Mouse (Mus musculus) embryonic facial prominence, embryonic 14.5 days (tissue): ENCODE measurements around the gene Cartpt. TPM values are rescaled to one million over a fixed set of nuclear protein-coding genes. Genes with fewer than 3 reads are reported as not detected.

ENCODE experiments used
- ATAC-seq: fragments of 200-750 bp; cut with Nextera tagmentation; 2 replicates; pipeline ENCODE4 v1.8.0; 2017; ENCODE audit warnings: low read depth, moderate number of reproducible peaks, moderate TSS enrichment
- DNase-seq: peaks from one replicate; pipeline ENCODE4 v3.0.0-alpha.2; 2015; ENCODE audit warnings: low spot score
- H3K27ac ChIP-seq: fragments of 300-500 bp; sonication (generic); replicated peaks from 2 replicates; pipeline ENCODE4 v1.5.1; 2014; ENCODE audit warnings: low read depth, mild to moderate bottlenecking, low read length, moderate library complexity
- H3K27me3 ChIP-seq: fragments of 300-500 bp; sonication (generic); replicated peaks from 2 replicates; pipeline ENCODE4 v1.6.1; 2014; ENCODE audit warnings: low read length; ENCODE audit not compliant: control insufficient read depth, insufficient read depth
- H3K36me3 ChIP-seq: fragments of 300-500 bp; sonication (generic); 2 replicates; pipeline ENCODE4 v1.6.1; 2014; ENCODE audit warnings: low read length, mixed read lengths; ENCODE audit not compliant: control insufficient read depth, insufficient read depth
- H3K4me1 ChIP-seq: fragments of 300-500 bp; sonication (generic); 2 replicates; pipeline ENCODE4 v1.6.1; 2014; ENCODE audit warnings: antibody characterized with exemption, low read length; ENCODE audit not compliant: control insufficient read depth, insufficient read depth
- H3K4me2 ChIP-seq: fragments of 300-500 bp; sonication (generic); 2 replicates; pipeline ENCODE4 v1.6.1; 2014; ENCODE audit warnings: low read depth, mild to moderate bottlenecking, low read length, moderate library complexity, mixed read lengths
- H3K4me3 ChIP-seq: fragments of 300-500 bp; sonication (generic); 2 replicates; pipeline ENCODE4 v1.5.1; 2014; ENCODE audit warnings: low read depth, mild to moderate bottlenecking, low read length
- H3K9ac ChIP-seq: fragments of 300-500 bp; sonication (generic); 2 replicates; pipeline ENCODE4 v1.6.1; 2014; ENCODE audit warnings: low read depth, mild to moderate bottlenecking, low read length, moderate library complexity, mixed read lengths
- H3K9me3 ChIP-seq: fragments of 300-500 bp; sonication (generic); 2 replicates; pipeline ENCODE4 v1.6.1; 2016; ENCODE audit warnings: low read length; ENCODE audit not compliant: control insufficient read depth
- WGBS: fragments of 180-500 bp; shearing (Covaris S2); extraction: QIAGEN DNeasy Blood & Tissue Kit; methylation state at CpG from one replicate; pipeline ENCODE4 v1.1.7; 2014; 5-methylcytosine and 5-hydroxymethylcytosine counted together
- polyA plus RNA-seq: library from polyadenylated mRNA; unstranded; fragments of >200 nt; fragmentation: Nextera tagmentation; extraction: Ambion mirVana; gene quantifications from 2 replicates; pipeline ENCODE4 v1.2.1, GENCODE M21; 2014

Gene Cartpt
- polyA plus RNA-seq, 1 experiment from 2014 or later = 3.1 TPM

GRCm38 (mm10) chr13:99872059-99872458 lies 28.8 kb downstream of the Cartpt start:
- Histone ChIP-seq H3K4me1 (no peaks in the 10 kb centered on the region), H3K4me2 (no peak overlapping the region), H3K27ac (no peak overlapping the region), H3K36me3 (no peaks in the 10 kb centered on the region), H3K27me3 (no peaks in the 10 kb centered on the region), H3K4me3 (no peak overlapping the region), H3K9me3 (0 out of 2 replicates have a peak, but pooled peaks cover 3% of the 10 kb centered on the region), H3K9ac (no peak overlapping the region)
- DNase-seq (no peak), ATAC-seq (no peak)
- 65% methylated on average over 1 of the region's 1 CpGs for WGBS

GRCm38 (mm10) chr13:99868438-99868837 lies 32.5 kb downstream of the Cartpt start:
- Histone ChIP-seq H3K9ac (no peak overlapping the region), H3K4me2 (no peak overlapping the region), H3K4me3 (no peak overlapping the region), H3K36me3 (no peaks in the 10 kb centered on the region), H3K27me3 (no peaks in the 10 kb centered on the region), H3K27ac (no peak overlapping the region), H3K9me3 (0 out of 2 replicates have a peak, but pooled peaks cover 3% of the 10 kb centered on the region), H3K4me1 (no peaks in the 10 kb centered on the region)
- no peak for ATAC-seq
- 87% methylated on average over 6 of the region's 6 CpGs for WGBS
- DNase-seq = no peak

GRCm38 (mm10) chr13:99864331-99864730 lies 36.6 kb downstream of the Cartpt start:
- Histone ChIP-seq H3K4me1 (no peaks in the 10 kb centered on the region), H3K36me3 (no peaks in the 10 kb centered on the region), H3K4me2 (no peak overlapping the region), H3K9me3 (0 out of 2 replicates have a peak, but pooled peaks cover 9% of the 10 kb centered on the region), H3K27ac (no peak overlapping the region), H3K9ac (no peak overlapping the region), H3K27me3 (no peaks in the 10 kb centered on the region), H3K4me3 (no peak overlapping the region)
- no peak for ATAC-seq
- WGBS = 86% methylated on average over 5 of the region's 5 CpGs
- no peak for DNase-seq

GRCm38 (mm10) chr13:99860670-99861069 lies 40.2 kb downstream of the Cartpt start:
- no peak for ATAC-seq
- H3K36me3 ChIP-seq = no peaks in the 10 kb centered on the region
- no peak overlapping the region for H3K4me3 ChIP-seq
- no peaks in the 10 kb centered on the region for H3K27me3 ChIP-seq
- no peak overlapping the region for H3K4me2 ChIP-seq
- no peaks in the 10 kb centered on the region for H3K4me1 ChIP-seq
- H3K9ac ChIP-seq = no peak overlapping the region
- H3K9me3 ChIP-seq = 0 out of 2 replicates have a peak, but pooled peaks cover 7% of the 10 kb centered on the region
- no peak overlapping the region for H3K27ac ChIP-seq
- DNase-seq = no peak
- WGBS = 88% methylated on average over 3 of the region's 3 CpGs

- no peaks in the 10 kb centered on the region for H3K4me1 ChIP-seq
- peak; percentile 54 for DNase-seq
- no peak overlapping the region for H3K4me3 ChIP-seq
- 6% methylated on average over 1 of the region's 1 CpGs for WGBS
- no peak overlapping the region for H3K4me2 ChIP-seq
- H3K27me3 ChIP-seq = no peaks in the 10 kb centered on the region
- H3K27ac ChIP-seq = no peak overlapping the region
- H3K9me3 ChIP-seq = 0 out of 2 replicates have a peak, but pooled peaks cover 7% of the 10 kb centered on the region
- H3K36me3 ChIP-seq = no peaks in the 10 kb centered on the region
- no peak overlapping the region for H3K9ac ChIP-seq
- no peak for ATAC-seq
These were observed 41.8 kb downstream of the Cartpt start for GRCm38 (mm10) chr13:99859082-99859481.

- ATAC-seq (no peak), DNase-seq (peak; percentile 32)
- no peak overlapping the region for H3K27ac ChIP-seq
- H3K9ac ChIP-seq = no peak overlapping the region
- H3K27me3 ChIP-seq = no peaks in the 10 kb centered on the region
- H3K9me3 ChIP-seq = 0 out of 2 replicates have a peak, but pooled peaks cover 7% of the 10 kb centered on the region
- H3K4me3 ChIP-seq = no peak overlapping the region
- WGBS = 59% methylated on average over 2 of the region's 2 CpGs
- no peaks in the 10 kb centered on the region for H3K4me1 ChIP-seq
- no peak overlapping the region for H3K4me2 ChIP-seq
- H3K36me3 ChIP-seq = no peaks in the 10 kb centered on the region
These were observed 43.0 kb downstream of the Cartpt start for GRCm38 (mm10) chr13:99857879-99858278.

GRCm38 (mm10) chr13:99857336-99857735 lies 43.6 kb downstream of the Cartpt start:
- H3K9ac ChIP-seq = no peak overlapping the region
- whole genome bisulfite sequencing = 86% methylated on average over 9 of the region's 9 CpGs
- DNase-seq = no peak
- no peaks in the 10 kb centered on the region for H3K27me3 ChIP-seq
- ATAC-seq = no peak
- H3K9me3 ChIP-seq = 0 out of 2 replicates have a peak, but pooled peaks cover 7% of the 10 kb centered on the region
- H3K4me2 ChIP-seq = no peak overlapping the region
- H3K4me1 ChIP-seq = no peaks in the 10 kb centered on the region
- H3K4me3 ChIP-seq = no peak overlapping the region
- no peaks in the 10 kb centered on the region for H3K36me3 ChIP-seq
- no peak overlapping the region for H3K27ac ChIP-seq

- ATAC-seq (no peak), DNase-seq (no peak)
- Histone ChIP-seq H3K4me1 (no peaks in the 10 kb centered on the region), H3K9me3 (no peaks in the 10 kb centered on the region), H3K4me3 (no peak overlapping the region), H3K27me3 (no peaks in the 10 kb centered on the region), H3K9ac (no peak overlapping the region), H3K4me2 (no peak overlapping the region), H3K36me3 (no peaks in the 10 kb centered on the region), H3K27ac (no peak overlapping the region)
- WGBS = 80% methylated on average over 5 of the region's 5 CpGs
These were observed 45.7 kb downstream of the Cartpt start for GRCm38 (mm10) chr13:99855229-99855628.

GRCm38 (mm10) chr13:99853131-99853530 lies 47.8 kb downstream of the Cartpt start:
- Histone ChIP-seq H3K4me3 (no peak overlapping the region), H3K36me3 (no peaks in the 10 kb centered on the region), H3K4me1 (no peaks in the 10 kb centered on the region), H3K4me2 (no peak overlapping the region), H3K9me3 (no peaks in the 10 kb centered on the region), H3K27me3 (no peaks in the 10 kb centered on the region), H3K27ac (no peak overlapping the region), H3K9ac (no peak overlapping the region)
- DNase-seq = no peak
- 89% methylated on average over 2 of the region's 2 CpGs for WGBS
- no peak for ATAC-seq
